Mouse (Mus musculus) intestine, postnatal 0 days (tissue): ENCODE data around the gene Tmc2. TPM values are rescaled to one million over a fixed set of nuclear protein-coding genes. Genes with fewer than 3 reads are reported as not detected.

Source experiments
- ATAC-seq: fragments of 200-750 bp; cut with Nextera tagmentation; 2 replicates; pipeline ENCODE4 v1.8.0; 2017; ENCODE audit warnings: mild to moderate bottlenecking, moderate TSS enrichment, moderate library complexity
- H3K27ac ChIP-seq: fragments of 300-500 bp; sonication (generic); 2 replicates; pipeline ENCODE4 v1.5.1; 2014; ENCODE audit warnings: mild to moderate bottlenecking, low read depth, low read length, moderate library complexity
- H3K27me3 ChIP-seq: fragments of 300-500 bp; sonication (generic); replicated peaks from 2 replicates; pipeline ENCODE4 v1.6.1; 2014; ENCODE audit warnings: low read length, mixed read lengths; ENCODE audit not compliant: control insufficient read depth, insufficient read depth
- H3K36me3 ChIP-seq: fragments of 300-500 bp; sonication (generic); 2 replicates; pipeline ENCODE4 v1.6.1; 2014; ENCODE audit warnings: mild to moderate bottlenecking, moderate library complexity; ENCODE audit not compliant: control insufficient read depth, insufficient read depth
- H3K4me1 ChIP-seq: fragments of 300-500 bp; sonication (generic); replicated peaks from 2 replicates; pipeline ENCODE4 v1.6.1; 2014; ENCODE audit warnings: antibody characterized with exemption, low read length, mixed read lengths; ENCODE audit not compliant: control insufficient read depth, insufficient read depth
- H3K4me2 ChIP-seq: fragments of 300-500 bp; sonication (generic); replicated peaks from 2 replicates; pipeline ENCODE4 v1.6.1; 2014; ENCODE audit warnings: low read depth, mild to moderate bottlenecking, moderate library complexity
- H3K4me3 ChIP-seq: fragments of 300-500 bp; sonication (generic); 2 replicates; pipeline ENCODE4 v1.5.1; 2014; ENCODE audit warnings: low read depth, low read length
- H3K9ac ChIP-seq: fragments of 300-500 bp; sonication (generic); 2 replicates; pipeline ENCODE4 v1.6.1; 2014; ENCODE audit warnings: mild to moderate bottlenecking, low read depth, low read length
- H3K9me3 ChIP-seq: fragments of 300-500 bp; sonication (generic); 2 replicates; pipeline ENCODE4 v1.6.1; 2016; ENCODE audit warnings: mixed run types; ENCODE audit not compliant: control insufficient read depth
- CTCF ChIP-seq: sonication (generic); IDR thresholded peaks from 2 replicates; pipeline ENCODE4 v1.5.1; 2016; ENCODE audit warnings: low read depth, mild to moderate bottlenecking, control low read depth, antibody characterized with exemption, moderate library complexity
- WGBS: fragments of 180-500 bp; shearing (Covaris S2); extraction: QIAGEN DNeasy Blood & Tissue Kit; methylation state at CpG from one replicate; pipeline ENCODE4 v1.1.7; 2014; 5-methylcytosine and 5-hydroxymethylcytosine counted together
- polyA plus RNA-seq: library from polyadenylated mRNA; unstranded; fragments of >200 nt; fragmentation: Nextera tagmentation; extraction: Ambion mirVana; gene quantifications from 2 replicates; pipeline ENCODE4 v1.2.1, GENCODE M21; 2015

Tmc2 gene
- polyA plus RNA-seq, 1 experiment from 2014 or later, result not detected

DNA sequence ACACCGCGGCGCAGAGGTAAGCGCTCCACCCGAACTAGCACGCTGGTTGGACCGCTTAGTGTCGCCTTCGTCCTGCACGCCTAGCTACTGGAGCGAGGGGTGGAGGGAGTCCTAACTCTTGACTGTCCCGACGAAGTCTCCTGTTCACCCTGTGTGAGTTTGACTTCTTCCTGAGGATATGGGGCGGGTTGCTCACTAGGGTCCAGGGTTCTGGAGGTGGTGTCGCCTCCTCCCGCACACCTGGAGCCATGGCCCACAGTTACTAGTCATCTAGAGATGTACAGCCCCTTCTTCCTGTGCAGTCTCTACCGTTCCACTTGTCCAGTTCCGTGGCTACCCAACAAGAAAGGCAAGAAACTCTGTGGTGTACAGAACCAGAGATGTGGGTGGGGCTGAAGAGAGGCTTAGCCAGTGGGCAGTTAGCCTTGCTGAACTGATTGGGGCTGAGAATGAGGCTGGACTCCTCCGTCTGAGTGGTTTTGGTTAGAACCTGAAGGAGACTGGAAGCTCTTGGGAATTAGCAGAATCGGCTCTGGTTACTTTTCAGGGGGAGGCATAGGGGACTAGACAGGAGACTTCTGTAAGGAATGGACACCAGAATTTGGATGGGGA lies 101.2 kb downstream of the Tmc2 start:
- H3K27ac ChIP-seq, result no peak overlapping the region; the same call in 1 of the 2 replicates
- no peaks in the 10 kb centered on the region for H3K9me3 ChIP-seq
- H3K9ac ChIP-seq, result 0 out of 2 replicates have a peak overlapping the region, but pooled peaks have one; percentile 57
- no peak for TF ChIP-seq CTCF
- H3K4me2 ChIP-seq, result peak overlapping the region; percentile 95
- H3K4me1 ChIP-seq, result no peaks in the 10 kb centered on the region
- 4% methylated on average over 20 of the region's 20 CpGs for WGBS
- H3K27me3 ChIP-seq, result peaks cover 44% of the 10 kb centered on the region
- peak overlapping the region; percentile 74 for H3K4me3 ChIP-seq
- no peak for ATAC-seq
- no peaks in the 10 kb centered on the region for H3K36me3 ChIP-seq

DNA sequence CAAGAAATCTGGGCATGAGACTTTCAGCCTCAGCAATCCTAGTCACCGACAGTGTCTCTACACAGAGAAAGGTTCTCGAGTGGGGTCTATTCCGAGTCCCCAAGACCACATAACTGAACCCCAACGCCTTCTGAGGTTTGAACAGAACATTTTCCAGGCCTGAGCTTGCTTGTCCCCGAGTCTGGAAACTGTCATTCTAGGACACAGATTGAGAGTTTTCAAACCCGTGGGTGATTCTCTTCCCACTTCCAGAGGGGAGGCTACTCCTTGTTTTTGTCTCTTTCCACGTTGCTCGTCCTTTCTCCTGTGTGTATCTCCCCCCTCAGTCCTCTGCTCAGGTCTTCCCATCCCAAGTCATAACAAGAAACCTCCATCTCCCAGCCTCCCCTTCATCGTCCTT lies 102.6 kb downstream of the Tmc2 start:
- no peak for ATAC-seq
- WGBS, result 79% methylated on average over 9 of the region's 9 CpGs
- Histone ChIP-seq H3K4me2 (no peak overlapping the region), H3K9ac (no peak overlapping the region), H3K4me3 (no peak overlapping the region), H3K36me3 (no peaks in the 10 kb centered on the region; the same call in 1 of the 2 replicates), H3K4me1 (no peaks in the 10 kb centered on the region), H3K9me3 (no peaks in the 10 kb centered on the region), H3K27ac (no peak overlapping the region), H3K27me3 (peaks cover 42% of the 10 kb centered on the region)
- no peak for TF ChIP-seq CTCF

DNA sequence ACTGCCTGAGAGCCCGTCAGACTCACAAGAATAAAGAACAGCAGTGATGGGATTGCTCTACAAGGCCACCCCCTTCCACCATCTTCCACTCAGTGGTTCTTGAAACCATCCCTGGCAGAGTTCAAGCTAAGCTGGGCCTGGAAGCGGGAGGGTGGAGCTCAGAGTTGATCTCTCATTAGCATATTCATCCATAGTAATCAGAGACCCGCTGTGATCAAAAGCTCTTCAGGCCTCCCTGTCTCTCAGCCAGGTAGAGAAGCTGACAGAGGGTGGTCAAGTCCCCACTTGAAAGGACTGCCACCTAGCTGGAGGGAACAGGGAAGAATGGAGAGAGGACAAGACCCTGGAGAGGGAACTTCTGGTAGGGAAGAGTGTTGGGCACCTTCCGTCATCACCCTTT lies 108.0 kb downstream of the Tmc2 start:
- Histone ChIP-seq H3K27ac (no peak overlapping the region), H3K4me2 (no peak overlapping the region), H3K4me3 (no peak overlapping the region), H3K9ac (no peak overlapping the region), H3K36me3 (no peaks in the 10 kb centered on the region; the same call in 1 of the 2 replicates), H3K9me3 (no peaks in the 10 kb centered on the region), H3K4me1 (no peaks in the 10 kb centered on the region), H3K27me3 (no peaks in the 10 kb centered on the region)
- no peak for ATAC-seq
- WGBS, result 64% methylated on average over 4 of the region's 4 CpGs
- no peak for TF ChIP-seq CTCF

Other genes starting within 250 kb of the Tmc2 start
- gene Tgm3, start 182.8 kb upstream of the Tmc2 start, polyA plus RNA-seq, result 0.09 TPM in 1 of 2 replicates, not detected in the other
- gene Tgm6, start 82.8 kb upstream of the Tmc2 start, polyA plus RNA-seq, result not detected in 2 replicates
- gene Snrpb, start 15.8 kb upstream of the Tmc2 start, polyA plus RNA-seq, result 232 and 234 TPM in 2 replicates
- 66.5 and 75.1 TPM in 2 replicates for gene Nop56, start 79.2 kb downstream of the Tmc2 start, polyA plus RNA-seq
- gene Idh3b, start 89.4 kb downstream of the Tmc2 start, polyA plus RNA-seq, result 142 and 148 TPM in 2 replicates
- gene Ebf4, start 100.0 kb downstream of the Tmc2 start, polyA plus RNA-seq, result 0.85 and 0.86 TPM in 2 replicates
- 5.2 and 7.8 TPM in 2 replicates for gene Cpxm1, start 202.4 kb downstream of the Tmc2 start, polyA plus RNA-seq
- gene Gm28372, start 210.0 kb downstream of the Tmc2 start, polyA plus RNA-seq, result not detected in 2 replicates
- gene 1700020A23Rik, start 210.1 kb downstream of the Tmc2 start, polyA plus RNA-seq, result not detected in 2 replicates
- not detected in 2 replicates for gene Tmem239, start 211.3 kb downstream of the Tmc2 start, polyA plus RNA-seq
- 35.2 and 39.6 TPM in 2 replicates for gene Vps16, start 229.1 kb downstream of the Tmc2 start, polyA plus RNA-seq
- gene Pced1a, start 229.5 kb downstream of the Tmc2 start, polyA plus RNA-seq, result 5.3 and 6.1 TPM in 2 replicates